ENCODE assay signal across 18 mouse cellular contexts in genomic region chr8:52732150-52732549, GRCm38 (mm10).
"Had no signal": no experiment of that assay in that cellular context is flagged by ENCODE, and none has a peak within 500 bp of the region (broad histone marks: within the 10 kb centered on the region; RNA-seq: fewer than 3 reads in every experiment).

No protein-coding gene starts in this region.

- H3K4me1 ChIP-seq: limb, embryonic 12.5 days; limb, embryonic 15.5 days had no signal

- H3K4me2 ChIP-seq: limb, embryonic 12.5 days; limb, embryonic 15.5 days; liver, embryonic 11.5 days; lung, embryonic 14.5 days had no signal

- H3K27me3 ChIP-seq: limb, embryonic 12.5 days; limb, embryonic 15.5 days had no signal

- H3K27ac ChIP-seq: limb, embryonic 12.5 days; limb, embryonic 15.5 days; liver, embryonic 14.5 days; macrophage; stomach, postnatal 0 days had no signal

- DNase-seq: kidney, adult 18-20 months; kidney, adult 9 months; kidney, postnatal 14 days; kidney, postnatal 4 days; left cerebral cortex, postnatal 4 days; liver, postnatal 0 days; lung, embryonic 14.5 days; right cerebral cortex, postnatal 4 days; thymus, postnatal 36 days had no signal

- H3K9ac ChIP-seq: limb, embryonic 12.5 days; limb, embryonic 15.5 days; liver, embryonic 14.5 days; liver, postnatal 0 days; lung, embryonic 14.5 days had no signal

- ATAC-seq: inflammation-experienced regulatory T-cells, adult 6 months; intestine, embryonic 16.5 days; liver, postnatal 0 days; lung, postnatal 0 days had no signal

- H3K36me3 ChIP-seq: limb, embryonic 12.5 days; limb, embryonic 15.5 days had no signal

- H3K9me3 ChIP-seq: limb, embryonic 12.5 days; limb, embryonic 15.5 days had no signal

- H3K4me3 ChIP-seq: limb, embryonic 12.5 days; limb, embryonic 15.5 days had no signal
